Mouse (Mus musculus): ENCODE data around the gene Rpl32. TPM values are rescaled to one million over a fixed set of nuclear protein-coding genes. Genes with fewer than 3 reads are reported as not detected.

Gene Rpl32
- polyA plus RNA-seq, 1 experiment from 2014 or later: 1,390 TPM

- Histone ChIP-seq H3K36me3 (no peaks in the 10 kb centered on the region), H3K4me1 (replicated peaks) (peaks cover 22% of the 10 kb centered on the region), H3K9ac (no peak overlapping the region), H3K27ac (replicated peaks) (no peak overlapping the region), H3K27me3 (no peaks in the 10 kb centered on the region), H3K4me3 (no peak overlapping the region), H3K9me3 (no peaks in the 10 kb centered on the region), H3K4me2 (no peak overlapping the region)
- ATAC-seq (ENCODE audit: low read depth): no peak
- WGBS: 70% methylated on average over 9 of the region's 9 CpGs
These were observed 49.5 kb downstream of the Rpl32 start for GRCm38 (mm10) chr6:115758981-115759435.

GRCm38 (mm10) chr6:115755536-115755935, 53.0 kb downstream of the Rpl32 start:
- Histone ChIP-seq H3K9me3 (no peaks in the 10 kb centered on the region), H3K4me2 (no peak overlapping the region), H3K4me1 (replicated peaks) (no peaks in the 10 kb centered on the region), H3K36me3 (no peaks in the 10 kb centered on the region), H3K9ac (no peak overlapping the region), H3K27me3 (no peaks in the 10 kb centered on the region), H3K27ac (replicated peaks) (no peak overlapping the region), H3K4me3 (no peak overlapping the region)
- ATAC-seq (ENCODE audit: low read depth): no peak
- 83% methylated on average over 7 of the region's 7 CpGs for WGBS

Small RNA genes within 50 kb of the gene (microRNA-seq; reads per million reads assigned to microRNA genes)
- 0.44 reads per million for gene Mir7660

Other genes with a start within 250 kb of the Rpl32 start
- gene Mkrn2os, start 216.2 kb downstream of the Rpl32 start, polyA plus RNA-seq (2015; fragmentation: Nextera tagmentation; extraction: Ambion mirVana): 0.35 and 0.77 TPM in 2 replicates
- 30.2 and 38.4 TPM in 2 replicates for gene Mkrn2, start 206.8 kb downstream of the Rpl32 start, polyA plus RNA-seq (2015; fragmentation: Nextera tagmentation; extraction: Ambion mirVana)
- gene Raf1, start 132.1 kb downstream of the Rpl32 start, polyA plus RNA-seq (2015; fragmentation: Nextera tagmentation; extraction: Ambion mirVana): 141 and 156 TPM in 2 replicates
- 1.6 and 2.5 TPM in 2 replicates for gene Tmem40, start 46.3 kb downstream of the Rpl32 start, polyA plus RNA-seq (2015; fragmentation: Nextera tagmentation; extraction: Ambion mirVana)
- gene Cand2, start 34.2 kb downstream of the Rpl32 start, polyA plus RNA-seq (2015; fragmentation: Nextera tagmentation; extraction: Ambion mirVana): 13.2 and 15.8 TPM in 2 replicates
- gene Efcab12, start 29.7 kb upstream of the Rpl32 start, polyA plus RNA-seq (2015; fragmentation: Nextera tagmentation; extraction: Ambion mirVana): 2.7 and 2.8 TPM in 2 replicates
- gene Mbd4, start 44.6 kb upstream of the Rpl32 start, polyA plus RNA-seq (2015; fragmentation: Nextera tagmentation; extraction: Ambion mirVana): 12.6 and 12.9 TPM in 2 replicates
- gene Ift122, start 44.7 kb upstream of the Rpl32 start, polyA plus RNA-seq (2015; fragmentation: Nextera tagmentation; extraction: Ambion mirVana): 26.3 and 27.8 TPM in 2 replicates
- gene Rho, start 123.0 kb upstream of the Rpl32 start, polyA plus RNA-seq (2015; fragmentation: Nextera tagmentation; extraction: Ambion mirVana): 2.2 and 4.1 TPM in 2 replicates
- not detected in 2 replicates for gene H1foo, start 136.2 kb upstream of the Rpl32 start, polyA plus RNA-seq (2015; fragmentation: Nextera tagmentation; extraction: Ambion mirVana)
- gene Plxnd1, start 186.3 kb upstream of the Rpl32 start, polyA plus RNA-seq (2015; fragmentation: Nextera tagmentation; extraction: Ambion mirVana): 13.5 and 17.8 TPM in 2 replicates